9 mouse cellular contexts compared by ENCODE assay signal in the genomic region with DNA sequence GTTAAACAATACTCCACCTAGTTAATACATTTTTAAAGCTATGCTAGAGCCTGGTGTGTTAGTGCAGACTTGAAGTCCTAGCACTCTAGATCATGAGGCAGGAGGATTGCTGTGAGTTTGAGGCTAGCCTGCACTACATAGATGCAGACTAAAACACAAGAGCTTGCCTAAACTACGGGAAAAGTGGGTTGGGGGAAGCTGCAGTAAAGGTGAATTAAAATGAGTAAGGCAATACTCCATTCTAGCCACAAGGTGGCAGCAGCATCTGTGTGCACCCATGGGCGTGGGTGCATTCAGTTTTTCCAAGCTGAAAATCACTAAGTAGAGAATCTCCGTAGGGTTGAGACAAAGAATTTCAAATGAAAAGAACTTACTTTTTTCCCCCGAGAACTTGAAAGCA. TPM values are rescaled to one million over a fixed set of nuclear protein-coding genes. Genes with fewer than 3 reads are reported as not detected.
A peak's percentile ranks its signal among the peaks of the same experiment; 100 is the strongest.
DNase-seq lines count a peak whose midpoint lies in the region; ATAC-seq and TF ChIP-seq lines count a peak whose summit lies in the region.
"Had no signal": no experiment of that assay in that cellular context is flagged by ENCODE, and none has a peak within 500 bp of the region (broad histone marks: within the 10 kb centered on the region; RNA-seq: fewer than 3 reads in every experiment).

No protein-coding gene starts in this region.

- TF ChIP-seq CTCF in kidney, postnatal 0 days (IDR thresholded peaks at IDR 0.05; ENCODE audit: low read depth): peak; percentile 91

- in situ Hi-C loops in ES-E14 (cut with MboI; ENCODE audit: low sequenced_read_pairs in 2 of 2, unreplicated experiment in 2 of 2): loop anchor here (25.0 kb wide), 2 partner anchors 497 to 697 kb away; a partner anchor contains a TSS

- H3K4me1 ChIP-seq in kidney, postnatal 0 days (replicated peaks; ENCODE audit: insufficient read depth, low read length): no peaks in the 10 kb centered on the region
- H3K4me1 ChIP-seq in ES-E14 (ENCODE audit: control insufficient read depth in 2 of 2, insufficient read depth in 2 of 2, low read length in 2 of 2, poor library complexity in 1 of 2): peaks cover 0 to 4% of the 10 kb centered on the region in 2 experiments; a peak in 1 of 4 replicates

- no peak overlapping the region for H3K9ac ChIP-seq in kidney, postnatal 0 days (ENCODE audit: low read depth, low read length)
- no peak overlapping the region for H3K9ac ChIP-seq in ES-E14 (ENCODE audit: insufficient read depth, low read depth, low read length, poor library complexity, severe bottlenecking)

- H3K4me3 ChIP-seq in kidney, postnatal 0 days (replicated peaks; ENCODE audit: low read depth, low read length): no peak overlapping the region
- H3K4me3 ChIP-seq in ES-E14 (ENCODE audit: insufficient read depth in 1 of 2, low read depth in 1 of 2, low read length in 2 of 2, poor library complexity in 1 of 2, severe bottlenecking in 1 of 2): no peak overlapping the region
- H3K4me3 ChIP-seq: erythroblast, embryonic 14.5 days had no signal

- no peak overlapping the region for H3K27ac ChIP-seq in kidney, postnatal 0 days
- no peak overlapping the region for H3K27ac ChIP-seq in ES-E14 (ENCODE audit: insufficient read depth, low read depth, low read length, poor library complexity, severe bottlenecking)

- 25% methylated on average over 4 of the region's 4 CpGs for WGBS in kidney, postnatal 0 days

- H3K27me3 ChIP-seq in kidney, postnatal 0 days (ENCODE audit: insufficient read depth, low read length): no peaks in the 10 kb centered on the region

- no peak overlapping the region for H3K4me2 ChIP-seq in kidney, postnatal 0 days (ENCODE audit: low read length)

- H3K36me3 ChIP-seq in kidney, postnatal 0 days (ENCODE audit: insufficient read depth, low read length): 0 out of 2 replicates have a peak, but pooled peaks cover 3% of the 10 kb centered on the region
- peaks cover 7% of the 10 kb centered on the region for H3K36me3 ChIP-seq in ES-E14 (ENCODE audit: control insufficient read depth, insufficient read depth, low read length, poor library complexity, severe bottlenecking)

- DNase-seq in kidney, postnatal 0 days (ENCODE audit: low spot score): peak; percentile 73
- no peak for DNase-seq in kidney, adult 8-10 months
- no peak for DNase-seq in ES-E14 (ENCODE audit: low read depth, low spot score)
- DNase-seq in cerebellum, postnatal 14 days: peak; percentile 55 to 56
- peak; percentile 6 to 17 for DNase-seq in kidney, postnatal 36 days
- peak; percentile 62 for DNase-seq in retina, postnatal 1 day
- DNase-seq in layer of hippocampus, adult 9-11 months: no peak
- no peak for DNase-seq in urinary bladder, adult 2 months (ENCODE audit: low spot score)

- no peaks in the 10 kb centered on the region for H3K9me3 ChIP-seq in kidney, postnatal 0 days (replicated peaks; ENCODE audit: low read length)
- H3K9me3 ChIP-seq in ES-E14 (ENCODE audit: control insufficient read depth, insufficient read depth, low read depth, low read length): no peaks in the 10 kb centered on the region

- ATAC-seq in kidney, postnatal 0 days (replicated peaks; ENCODE audit: low FRiP score, low read depth): peak; percentile 66

TF ChIP-seq in ES-E14, 5 proteins besides CTCF, POLR2A, EP300 and RAD21:
- TF ChIP-seq CHD2 (IDR thresholded peaks at IDR 0.05; ENCODE audit: low read depth, low read length) (no peak), ZC3H11A (IDR thresholded peaks at IDR 0.05; ENCODE audit: borderline replicate concordance, low read depth, low read length) (peak; percentile 65)
TF ChIP-seq in ES-E14: peak in this region for 1.

RNA-seq across cellular contexts. Expression of a gene that starts 7.1 kb away (rescaled TPM):
- 7.2 and 7.4 TPM in 2 replicates for polyA plus RNA-seq in kidney, postnatal 0 days (2015; fragmentation: Nextera tagmentation; extraction: Ambion mirVana)
- total RNA-seq in ES-E14 (2012; rRNA removed): 4.3 and 5.7 TPM in 2 replicates
- polyA plus RNA-seq in urinary bladder, adult 2 months (2012; rRNA removed): 2.4 and 2.5 TPM in 2 replicates
- polyA plus RNA-seq: erythroblast, embryonic 14.5 days had no signal

Comparison
In these comparisons a context has a peak if more than half of its experiments do, and no peak if none do; other contexts are left out.
1. DNase-seq: peak in kidney, postnatal 0 days (single experiment), cerebellum, postnatal 14 days (2 of 2), kidney, postnatal 36 days (2 of 2) and retina, postnatal 1 day (single experiment); none in kidney, adult 8-10 months (0 of 2), ES-E14 (single experiment), layer of hippocampus, adult 9-11 months (single experiment) and urinary bladder, adult 2 months (single experiment).